14 mouse cellular contexts compared by ENCODE assay signal in the genomic region with DNA sequence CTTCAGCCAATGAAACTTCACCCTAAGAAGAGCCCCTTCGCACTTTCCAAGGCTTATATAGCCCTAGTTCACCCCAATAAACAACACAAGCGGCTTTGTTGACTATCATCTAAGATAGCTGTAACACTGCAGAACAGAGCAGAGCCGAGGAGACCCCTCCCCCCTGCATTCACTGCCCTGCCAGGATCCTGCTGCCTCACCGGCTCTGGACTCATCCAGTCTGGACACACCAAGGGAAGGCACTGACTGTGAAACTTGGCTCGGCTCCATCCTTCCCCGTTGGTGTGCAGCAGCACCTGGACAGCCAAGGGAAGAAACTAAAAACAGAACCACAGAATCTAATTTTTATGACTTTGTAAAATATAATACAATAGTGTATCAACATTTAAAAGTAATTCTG.
DNase-seq lines count a peak whose midpoint lies in the region; ATAC-seq lines count a peak whose summit lies in the region.
"Had no signal": no experiment of that assay in that cellular context is flagged by ENCODE, and none has a peak within 500 bp of the region (broad histone marks: within the 10 kb centered on the region; RNA-seq: fewer than 3 reads in every experiment).

No protein-coding gene starts in this region.

- no peaks in the 10 kb centered on the region for H3K9me3 ChIP-seq in heart, embryonic 11.5 days (replicated peaks; ENCODE audit: control insufficient read depth, low read length)
- H3K9me3 ChIP-seq: forebrain, embryonic 13.5 days; intestine, embryonic 15.5 days; neural tube, embryonic 15.5 days had no signal

- DNase-seq in heart, adult 11 months: peak; percentile 81
- peak; percentile 3 for DNase-seq in thymus, postnatal 4 days
- no peak for DNase-seq in thymus, postnatal 25 days
- DNase-seq in kidney, adult 8-10 months: peak; percentile 11 to 20
- peak; percentile 39 for DNase-seq in testis, postnatal 14 days (ENCODE audit: low spot score)
- DNase-seq in B cell, adult 2 months: no peak
- DNase-seq in embryo, embryonic 9.5 days (ENCODE audit: extremely low spot score): no peak
- DNase-seq: adrenal gland, postnatal 25 days; heart, postnatal 36 days; liver, postnatal 0 days had no signal

- WGBS in heart, embryonic 11.5 days (ENCODE audit: insufficient replicate concordance): 45% methylated on average over 6 of the region's 6 CpGs

- H3K9ac ChIP-seq in heart, embryonic 11.5 days (ENCODE audit: low read depth, low read length): no peak overlapping the region
- H3K9ac ChIP-seq: forebrain, embryonic 13.5 days; intestine, embryonic 15.5 days; liver, postnatal 0 days; neural tube, embryonic 15.5 days had no signal

- no peaks in the 10 kb centered on the region for H3K4me1 ChIP-seq in heart, embryonic 11.5 days (ENCODE audit: control insufficient read depth, insufficient read depth, low read length)
- H3K4me1 ChIP-seq: forebrain, embryonic 13.5 days; intestine, embryonic 15.5 days; neural tube, embryonic 15.5 days had no signal

- no peaks in the 10 kb centered on the region for H3K27me3 ChIP-seq in heart, embryonic 11.5 days (ENCODE audit: control insufficient read depth, insufficient read depth, low read length)
- H3K27me3 ChIP-seq: forebrain, embryonic 13.5 days; intestine, embryonic 15.5 days; neural tube, embryonic 15.5 days had no signal

- H3K36me3 ChIP-seq in heart, embryonic 11.5 days (ENCODE audit: control insufficient read depth, insufficient read depth, low read length): no peaks in the 10 kb centered on the region
- H3K36me3 ChIP-seq: intestine, embryonic 15.5 days had no signal

- no peak overlapping the region for H3K4me2 ChIP-seq in heart, embryonic 11.5 days
- H3K4me2 ChIP-seq: forebrain, embryonic 13.5 days; intestine, embryonic 15.5 days; neural tube, embryonic 15.5 days had no signal

- H3K27ac ChIP-seq in heart, embryonic 11.5 days (ENCODE audit: low read depth, low read length): no peak overlapping the region
- H3K27ac ChIP-seq: forebrain, embryonic 13.5 days; intestine, embryonic 15.5 days; neural tube, embryonic 15.5 days had no signal

- H3K4me3 ChIP-seq in heart, embryonic 11.5 days (ENCODE audit: low read depth, low read length): no peak overlapping the region
- H3K4me3 ChIP-seq: forebrain, embryonic 13.5 days; intestine, embryonic 15.5 days; neural tube, embryonic 15.5 days had no signal

- ATAC-seq in heart, embryonic 11.5 days (replicated peaks; ENCODE audit: insufficient number of reproducible peaks, low FRiP score, low TSS enrichment): no peak
- ATAC-seq: forebrain, embryonic 13.5 days; intestine, embryonic 15.5 days; liver, postnatal 0 days had no signal

Comparison
In these comparisons a context has a peak if more than half of its experiments do, and no peak if none do; other contexts are left out.
1. DNase-seq: peak in heart, adult 11 months (single experiment), thymus, postnatal 4 days (single experiment), kidney, adult 8-10 months (2 of 2) and testis, postnatal 14 days (single experiment); none in thymus, postnatal 25 days (single experiment), B cell, adult 2 months (0 of 2) and embryo, embryonic 9.5 days (single experiment).